In the genomic region with DNA sequence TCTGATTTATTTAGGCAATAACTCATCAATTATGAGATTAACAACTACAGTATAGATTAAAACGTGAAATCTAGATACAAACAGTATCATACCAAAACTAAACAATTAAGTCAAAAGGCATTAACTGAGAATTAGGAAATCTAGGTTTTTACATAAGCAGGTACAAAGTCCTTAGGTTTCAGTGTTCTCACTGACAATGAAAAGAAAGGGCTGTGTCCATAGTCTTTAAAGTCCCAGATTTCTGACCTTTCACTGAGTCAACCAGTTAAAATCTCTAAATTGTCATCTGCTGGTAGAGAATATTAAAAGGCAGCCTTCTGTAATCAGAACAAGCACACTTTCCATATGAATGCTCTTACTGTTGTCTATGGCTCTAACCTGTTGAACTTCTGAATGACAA, we compare ENCODE assay signal across 21 mouse cellular contexts.
A peak's percentile ranks its signal among the peaks of the same experiment; 100 is the strongest.
DNase-seq lines count a peak whose midpoint lies in the region; ATAC-seq and TF ChIP-seq lines count a peak whose summit lies in the region.
"Had no signal": no experiment of that assay in that cellular context is flagged by ENCODE, and none has a peak within 500 bp of the region (broad histone marks: within the 10 kb centered on the region; RNA-seq: fewer than 3 reads in every experiment).

No protein-coding gene starts in this region.

- H3K9ac ChIP-seq in heart, embryonic 14.5 days (ENCODE audit: low read length), result no peak overlapping the region
- no peak overlapping the region for H3K9ac ChIP-seq in liver, adult 2 months (ENCODE audit: low read depth, low read length)
- H3K9ac ChIP-seq: embryonic facial prominence, embryonic 12.5 days; embryonic facial prominence, embryonic 15.5 days; forebrain, postnatal 0 days; hindbrain, embryonic 14.5 days had no signal

- peak overlapping the region; percentile 35; the same call in 1 of the 2 replicates for H3K4me3 ChIP-seq in heart, embryonic 10.5 days
- H3K4me3 ChIP-seq in heart, embryonic 14.5 days (ENCODE audit: control insufficient read depth in 1 of 2, insufficient read depth in 1 of 2, low read depth in 1 of 2, low read length in 2 of 2), result peak overlapping the region in 1 of 2 experiments; percentile 18; a peak in 1 of 4 replicates
- peak overlapping the region; percentile 27; the same call in 1 of the 2 replicates for H3K4me3 ChIP-seq in liver, adult 2 months (ENCODE audit: insufficient read depth, low read depth, low read length)
- H3K4me3 ChIP-seq: embryonic facial prominence, embryonic 12.5 days; embryonic facial prominence, embryonic 15.5 days; hindbrain, embryonic 10.5 days had no signal

- H3K27me3 ChIP-seq in heart, embryonic 10.5 days (ENCODE audit: insufficient read depth, poor library complexity, severe bottlenecking), result no peaks in the 10 kb centered on the region
- H3K27me3 ChIP-seq in heart, embryonic 14.5 days (ENCODE audit: control insufficient read depth, insufficient read depth, low read length), result no peaks in the 10 kb centered on the region
- H3K27me3 ChIP-seq in liver, adult 2 months (ENCODE audit: control insufficient read depth, insufficient read depth, low read length), result no peaks in the 10 kb centered on the region
- H3K27me3 ChIP-seq: embryonic facial prominence, embryonic 12.5 days; embryonic facial prominence, embryonic 15.5 days had no signal

- TF ChIP-seq CTCF in liver, adult 2 months (IDR thresholded peaks at IDR 0.05; ENCODE audit: low read depth, low read length), result no peak

- peak overlapping the region; percentile 49; the same call in 1 of the 2 replicates for H3K27ac ChIP-seq in heart, embryonic 10.5 days
- H3K27ac ChIP-seq in heart, embryonic 14.5 days (replicated peaks in 1 of 2; ENCODE audit: control insufficient read depth in 1 of 2, insufficient read depth in 1 of 2, low read depth in 2 of 2, low read length in 2 of 2), result no peak overlapping the region
- H3K27ac ChIP-seq in liver, adult 2 months (replicated peaks; ENCODE audit: insufficient read depth, low read depth, low read length), result no peak overlapping the region
- H3K27ac ChIP-seq: embryonic facial prominence, embryonic 12.5 days; embryonic facial prominence, embryonic 15.5 days; hindbrain, embryonic 14.5 days had no signal

- peak overlapping the region; percentile 56 for H3K4me2 ChIP-seq in heart, embryonic 14.5 days (ENCODE audit: low read length)
- H3K4me2 ChIP-seq: embryonic facial prominence, embryonic 12.5 days; embryonic facial prominence, embryonic 15.5 days had no signal

- no peaks in the 10 kb centered on the region; the same call in 1 of the 2 replicates for H3K79me2 ChIP-seq in liver, adult 2 months (ENCODE audit: control insufficient read depth, insufficient read depth, low read length)

- DNase-seq in heart, embryonic 10.5 days (ENCODE audit: low spot score), result no peak
- no peak for DNase-seq in heart, postnatal 14 days
- DNase-seq in heart, adult 11 months, result no peak
- peak; percentile 80 for DNase-seq in liver, adult 2 months (ENCODE audit: extremely low read depth, low read depth, low spot score)
- DNase-seq in liver (no peak), 3T3-L1 (ENCODE audit: low read depth, low spot score) (peak; percentile 8)
- no peak for DNase-seq in retina, postnatal 1 day
- DNase-seq: adrenal gland, adult 2 months; adrenal gland, postnatal 14 days; cerebellum, adult 11 months; cerebellum, adult 9-11 months; cerebellum, postnatal 25 days; forebrain, postnatal 0 days; gastrocnemius, postnatal 36 days had no signal

- WGBS in heart, embryonic 10.5 days, result 79% methylated on average over 1 of the region's 1 CpGs
- 58% methylated on average over 1 of the region's 1 CpGs for WGBS in heart, embryonic 14.5 days
- 23% methylated on average over 1 of the region's 1 CpGs for WGBS in liver, adult 2 months

- TF ChIP-seq POLR2A in liver, adult 2 months (IDR thresholded peaks at IDR 0.05; ENCODE audit: extremely low read depth, insufficient read depth, low read length), result no peak

- H3K36me3 ChIP-seq in heart, embryonic 10.5 days, result no peaks in the 10 kb centered on the region
- H3K36me3 ChIP-seq in heart, embryonic 14.5 days (ENCODE audit: control insufficient read depth, insufficient read depth, low read length), result no peaks in the 10 kb centered on the region
- H3K36me3 ChIP-seq in liver, adult 2 months (ENCODE audit: control insufficient read depth, insufficient read depth, low read length), result no peaks in the 10 kb centered on the region
- H3K36me3 ChIP-seq: embryonic facial prominence, embryonic 12.5 days; embryonic facial prominence, embryonic 15.5 days; hindbrain, embryonic 10.5 days had no signal

- intact Hi-C loops in heart, postnatal 14 days (cut with DNase I), result no loop called here

- H3K9me3 ChIP-seq in heart, embryonic 10.5 days, result no peaks in the 10 kb centered on the region
- H3K9me3 ChIP-seq in heart, embryonic 14.5 days (ENCODE audit: control insufficient read depth, low read length), result no peaks in the 10 kb centered on the region
- H3K9me3 ChIP-seq: embryonic facial prominence, embryonic 12.5 days; embryonic facial prominence, embryonic 15.5 days; hindbrain, embryonic 10.5 days had no signal

- ATAC-seq in heart, embryonic 14.5 days (ENCODE audit: insufficient number of reproducible peaks, insufficient read depth, low FRiP score, low read depth), result no peak
- ATAC-seq: CD4-positive, CD25-positive, alpha-beta regulatory T cell, adult 4 months; intestine, postnatal 0 days had no signal

- H3K4me1 ChIP-seq in heart, embryonic 10.5 days, result peaks cover 6% of the 10 kb centered on the region; the same call in 1 of the 2 replicates
- H3K4me1 ChIP-seq in heart, embryonic 14.5 days (ENCODE audit: control insufficient read depth in 2 of 2, insufficient read depth in 2 of 2, low read length in 2 of 2), result peaks cover 2 to 3% of the 10 kb centered on the region in 2 experiments; a peak in 2 of 4 replicates
- peaks cover 11% of the 10 kb centered on the region for H3K4me1 ChIP-seq in liver, adult 2 months (ENCODE audit: control insufficient read depth, insufficient read depth, low read length)
- H3K4me1 ChIP-seq: embryonic facial prominence, embryonic 12.5 days; embryonic facial prominence, embryonic 15.5 days had no signal

Comparison
In these comparisons a context has a peak if more than half of its experiments do, and no peak if none do; other contexts are left out.
1. DNase-seq: peak in liver, adult 2 months (single experiment) and 3T3-L1 (single experiment); none in heart, embryonic 10.5 days (single experiment), heart, postnatal 14 days (0 of 2), heart, adult 11 months (single experiment), liver (single experiment) and retina, postnatal 1 day (single experiment).